Mouse (Mus musculus) forebrain, postnatal 0 days (tissue): ENCODE measurements at regions not wholly inside any gene's neighbourhood (a gene's known extent, or its start where the extent isn't known, plus 50 kb on each side); places are given as distances from the start of the nearest gene placed in this dataset.

Experiments used
- ATAC-seq: fragments of 200-750 bp; cut with Nextera tagmentation; 2 replicates; pipeline ENCODE4 v1.8.0; 2017; ENCODE audit warnings: mild to moderate bottlenecking, moderate library complexity
- DNase-seq: peaks from one replicate; pipeline ENCODE4 v3.0.0-alpha.2; 2015
- H3K27ac ChIP-seq: fragments of 300-500 bp; sonication (generic); 2 replicates; pipeline ENCODE4 v1.5.1; 2014; ENCODE audit warnings: low read depth, mild to moderate bottlenecking, antibody characterized with exemption, low read length, moderate library complexity, mixed read lengths
- H3K27me3 ChIP-seq: fragments of 300-500 bp; sonication (generic); 2 replicates; pipeline ENCODE4 v1.6.1; 2014; ENCODE audit warnings: mild to moderate bottlenecking, low read length, mixed read lengths; ENCODE audit not compliant: insufficient read depth
- H3K36me3 ChIP-seq: fragments of 300-500 bp; sonication (generic); 2 replicates; pipeline ENCODE4 v1.6.1; 2014; ENCODE audit warnings: mild to moderate bottlenecking, moderate library complexity; ENCODE audit not compliant: insufficient read depth
- H3K4me1 ChIP-seq: fragments of 300-500 bp; sonication (generic); 2 replicates; pipeline ENCODE4 v1.6.1; 2014; ENCODE audit warnings: antibody characterized with exemption; ENCODE audit not compliant: insufficient read depth
- H3K4me2 ChIP-seq: fragments of 300-500 bp; sonication (generic); 2 replicates; pipeline ENCODE4 v1.6.1; 2014; ENCODE audit warnings: low read depth, mild to moderate bottlenecking, moderate library complexity
- H3K4me3 ChIP-seq: fragments of 300-500 bp; sonication (generic); 2 replicates; pipeline ENCODE4 v1.5.1; 2014; ENCODE audit warnings: low read depth, low read length, mixed read lengths
- H3K9ac ChIP-seq: fragments of 300-500 bp; sonication (generic); 2 replicates; pipeline ENCODE4 v1.6.1; 2014; ENCODE audit warnings: mild to moderate bottlenecking
- H3K9me3 ChIP-seq: fragments of 300-500 bp; sonication (generic); 2 replicates; pipeline ENCODE4 v1.6.1; 2016; ENCODE audit warnings: low read length
- CTCF ChIP-seq: sonication (generic); IDR thresholded peaks from 2 replicates; pipeline ENCODE4 v1.5.1; 2016; ENCODE audit warnings: antibody characterized with exemption, control low read depth, low read depth
- WGBS: fragments of 180-500 bp; shearing (Covaris S2); extraction: QIAGEN DNeasy Blood & Tissue Kit; methylation state at CpG from one replicate; pipeline ENCODE4 v1.1.7; 2014; 5-methylcytosine and 5-hydroxymethylcytosine counted together

DNA sequence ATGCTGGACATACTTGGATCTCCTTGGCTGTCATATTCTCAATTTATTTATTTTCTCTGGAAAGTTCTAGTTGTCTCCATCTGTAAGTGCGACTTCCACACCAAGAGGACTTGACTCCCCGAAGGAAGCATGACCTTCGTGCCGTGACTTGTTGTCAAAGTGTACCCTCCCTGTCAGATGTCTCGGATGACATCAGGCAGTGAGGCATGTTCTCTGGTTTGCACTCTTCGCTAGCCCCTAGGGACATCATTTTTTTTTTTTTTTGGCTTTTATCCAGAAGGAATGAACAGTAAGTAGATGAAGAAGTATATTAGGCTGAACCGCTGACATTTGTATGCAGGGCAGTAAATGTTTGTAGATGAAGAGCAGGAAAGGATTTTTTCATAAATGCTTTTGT lies 145.2 kb upstream of the Mki67 start:
- no peak overlapping the region for H3K9ac ChIP-seq
- no peak overlapping the region for H3K4me3 ChIP-seq
- H3K4me1 ChIP-seq, result no peaks in the 10 kb centered on the region
- ATAC-seq (no peak), DNase-seq (no peak)
- no peak overlapping the region for H3K27ac ChIP-seq
- no peaks in the 10 kb centered on the region for H3K36me3 ChIP-seq
- H3K4me2 ChIP-seq, result no peak overlapping the region
- no peak for TF ChIP-seq CTCF
- no peaks in the 10 kb centered on the region; the same call in 1 of the 2 replicates for H3K27me3 ChIP-seq
- WGBS, result 78% methylated on average over 7 of the region's 7 CpGs
- no peaks in the 10 kb centered on the region for H3K9me3 ChIP-seq

DNA sequence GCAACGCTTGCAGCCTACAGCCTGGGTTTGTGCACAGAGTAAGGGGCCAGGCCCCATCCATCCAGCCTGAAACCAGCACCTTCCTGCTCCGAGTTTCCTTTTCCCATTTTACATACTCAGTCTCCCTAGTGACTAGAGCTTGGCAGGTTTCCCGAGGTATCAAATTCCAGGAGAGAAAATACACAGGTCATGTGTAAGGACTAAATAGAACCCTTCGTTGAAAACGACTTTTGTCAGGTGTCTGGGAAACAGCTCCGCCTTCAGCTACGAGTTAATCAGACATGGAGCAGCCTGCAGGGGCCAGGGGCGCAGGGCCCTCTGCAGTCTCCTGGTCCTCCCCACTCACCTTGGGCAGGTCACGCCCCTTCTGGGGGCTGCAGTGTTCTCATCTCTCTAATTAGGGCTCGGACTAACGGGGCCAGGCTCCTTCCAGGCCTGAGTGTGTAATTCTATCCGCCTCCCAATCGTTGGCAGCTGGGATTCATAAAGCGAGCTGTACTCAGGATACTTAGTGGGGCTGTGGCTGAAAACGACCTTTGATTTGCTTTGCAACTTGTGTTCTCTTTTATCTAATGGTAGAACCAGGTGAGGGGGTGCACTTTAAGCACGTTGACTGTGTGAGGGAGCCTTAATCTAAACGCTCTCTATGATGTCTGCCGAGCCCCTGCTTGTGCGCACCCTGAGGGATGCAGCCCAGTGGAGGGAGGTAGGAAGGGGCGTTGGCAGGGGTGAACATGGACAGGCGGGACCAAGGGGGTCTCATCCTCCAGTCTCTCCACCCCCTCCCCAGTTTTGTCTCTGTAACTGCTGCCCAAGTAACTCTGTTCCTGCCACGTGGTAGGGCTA lies 147.6 kb upstream of the Mki67 start:
- ATAC-seq (no peak), DNase-seq (no peak)
- TF ChIP-seq CTCF, result no peak
- no peak overlapping the region for H3K27ac ChIP-seq
- WGBS, result 41% methylated on average over 22 of the region's 22 CpGs
- H3K36me3 ChIP-seq, result no peaks in the 10 kb centered on the region
- H3K4me1 ChIP-seq, result no peaks in the 10 kb centered on the region
- H3K4me3 ChIP-seq, result no peak overlapping the region
- H3K27me3 ChIP-seq, result no peaks in the 10 kb centered on the region; the same call in 1 of the 2 replicates
- H3K9me3 ChIP-seq, result no peaks in the 10 kb centered on the region
- no peak overlapping the region for H3K4me2 ChIP-seq
- H3K9ac ChIP-seq, result no peak overlapping the region

DNA sequence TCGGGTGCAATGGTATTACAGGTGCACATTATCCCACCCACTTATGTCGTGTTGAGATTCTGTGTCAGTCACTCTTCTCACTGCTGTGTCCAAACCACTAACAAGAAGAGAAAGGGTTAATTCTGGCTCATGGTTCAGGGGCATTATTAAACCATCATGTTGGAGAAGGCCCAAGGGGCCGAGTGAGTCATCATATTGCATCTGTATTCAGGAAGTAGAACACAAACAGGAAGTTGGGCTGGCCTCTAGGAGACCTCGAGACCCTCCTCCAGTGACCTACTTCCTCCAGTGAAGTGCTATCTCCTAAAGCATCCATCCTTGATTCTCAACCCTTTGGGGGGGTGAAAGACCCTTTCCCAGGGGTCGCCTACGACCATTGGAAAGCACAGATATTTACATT lies 154.8 kb upstream of the Mki67 start:
- Histone ChIP-seq H3K4me3 (no peak overlapping the region), H3K27me3 (no peaks in the 10 kb centered on the region; the same call in 1 of the 2 replicates), H3K9ac (no peak overlapping the region), H3K4me1 (no peaks in the 10 kb centered on the region), H3K27ac (no peak overlapping the region), H3K4me2 (no peak overlapping the region), H3K9me3 (no peaks in the 10 kb centered on the region), H3K36me3 (no peaks in the 10 kb centered on the region)
- no peak for TF ChIP-seq CTCF
- 80% methylated on average over 6 of the region's 6 CpGs for WGBS
- DNase-seq, result no peak
- ATAC-seq, result no peak

DNA sequence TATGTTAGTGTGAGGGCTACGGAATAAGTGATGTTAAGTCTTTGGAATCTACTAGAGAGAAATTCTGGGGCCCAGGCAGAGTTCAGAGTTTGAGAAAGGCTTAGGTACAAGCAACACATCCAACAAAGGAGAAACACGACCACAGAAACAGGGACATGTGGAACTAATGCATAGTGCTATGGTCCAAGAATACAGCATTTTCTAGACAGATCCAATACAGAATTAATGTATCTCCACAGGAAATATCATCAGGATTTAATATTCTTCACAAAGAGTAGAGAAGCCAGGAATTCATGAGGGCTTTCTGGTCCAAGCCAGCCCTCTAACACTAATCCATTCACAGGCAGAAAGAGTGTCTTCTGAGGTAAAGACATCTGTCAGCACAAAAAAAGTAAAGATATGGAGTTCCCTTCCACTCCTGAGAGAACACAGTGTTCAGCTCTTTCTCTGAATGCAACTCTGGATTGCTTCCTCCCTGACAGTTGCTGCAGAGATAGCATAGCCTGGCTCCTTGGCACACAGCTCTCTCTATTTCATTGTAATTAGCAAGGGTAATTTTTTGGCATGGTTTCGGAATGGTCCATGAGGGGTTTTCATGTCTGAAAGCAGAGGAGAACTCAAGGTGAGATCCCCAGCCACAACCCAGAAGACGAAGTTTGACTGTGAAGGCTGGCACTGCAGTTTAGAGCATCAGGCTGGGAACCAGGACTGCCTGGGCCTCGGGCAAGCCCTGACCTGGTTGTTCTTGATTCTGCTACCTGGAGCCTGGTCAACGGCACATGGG lies 161.1 kb upstream of the Mki67 start:
- no peaks in the 10 kb centered on the region for H3K4me1 ChIP-seq
- H3K36me3 ChIP-seq, result no peaks in the 10 kb centered on the region
- no peak overlapping the region for H3K4me3 ChIP-seq
- H3K9ac ChIP-seq, result no peak overlapping the region
- 69% methylated on average over 6 of the region's 6 CpGs for WGBS
- ATAC-seq (no peak; the same call in 1 of the 2 replicates), DNase-seq (peak; percentile 10)
- TF ChIP-seq CTCF, result no peak
- no peaks in the 10 kb centered on the region for H3K27me3 ChIP-seq
- H3K4me2 ChIP-seq, result no peak overlapping the region
- H3K27ac ChIP-seq, result no peak overlapping the region
- H3K9me3 ChIP-seq, result no peaks in the 10 kb centered on the region

DNA sequence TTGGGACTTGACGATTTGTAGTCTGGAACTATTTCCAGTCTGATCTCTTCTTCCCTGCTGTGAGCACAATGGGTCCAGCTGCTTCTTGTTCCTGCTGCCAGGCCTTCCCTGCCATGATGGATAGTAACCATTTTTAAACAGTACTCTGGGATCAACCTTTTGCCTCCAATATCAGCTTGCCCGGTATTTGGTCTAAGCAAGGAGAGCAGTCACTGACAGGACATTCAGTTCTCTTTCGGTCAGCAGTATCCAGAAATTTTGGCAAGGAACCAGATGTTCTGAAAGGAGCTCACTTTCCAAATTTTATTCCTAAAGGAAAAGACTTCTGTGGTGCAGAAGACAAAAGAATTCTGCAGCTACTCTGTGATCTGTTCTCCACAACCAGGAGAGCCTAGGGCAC lies 162.6 kb upstream of the Mki67 start:
- DNase-seq, result no peak
- Histone ChIP-seq H3K9ac (no peak overlapping the region), H3K4me3 (no peak overlapping the region), H3K27ac (no peak overlapping the region), H3K4me2 (no peak overlapping the region), H3K9me3 (no peaks in the 10 kb centered on the region), H3K27me3 (no peaks in the 10 kb centered on the region), H3K4me1 (no peaks in the 10 kb centered on the region), H3K36me3 (no peaks in the 10 kb centered on the region)
- no peak for TF ChIP-seq CTCF
- no peak for ATAC-seq
- WGBS, result 61% methylated on average over 3 of the region's 3 CpGs

DNA sequence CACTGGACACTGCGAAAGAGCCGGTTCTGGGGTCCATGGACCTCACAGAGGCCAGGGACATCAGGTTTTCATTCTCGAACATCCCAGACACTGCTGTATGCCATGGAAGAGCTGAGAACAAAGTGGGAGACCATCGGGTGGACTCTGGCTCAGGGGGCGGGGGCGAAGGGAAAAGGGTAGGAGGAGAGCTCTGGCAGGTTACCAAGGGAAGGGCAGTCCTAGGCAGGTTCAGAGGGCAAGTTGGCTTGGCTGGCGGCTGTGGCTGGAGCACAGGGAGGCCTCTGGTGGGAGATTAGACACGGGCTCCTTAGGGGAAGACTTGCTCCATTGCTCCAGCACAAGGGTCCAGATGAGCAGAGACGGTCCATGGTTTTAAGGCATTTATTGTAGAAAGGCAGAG lies 164.3 kb upstream of the Mki67 start:
- Histone ChIP-seq H3K27me3 (no peaks in the 10 kb centered on the region), H3K4me2 (no peak overlapping the region), H3K27ac (no peak overlapping the region), H3K4me1 (no peaks in the 10 kb centered on the region), H3K9ac (no peak overlapping the region), H3K9me3 (no peaks in the 10 kb centered on the region), H3K36me3 (no peaks in the 10 kb centered on the region), H3K4me3 (no peak overlapping the region)
- DNase-seq (no peak), ATAC-seq (no peak)
- WGBS, result 94% methylated on average over 9 of the region's 9 CpGs
- TF ChIP-seq CTCF, result no peak

DNA sequence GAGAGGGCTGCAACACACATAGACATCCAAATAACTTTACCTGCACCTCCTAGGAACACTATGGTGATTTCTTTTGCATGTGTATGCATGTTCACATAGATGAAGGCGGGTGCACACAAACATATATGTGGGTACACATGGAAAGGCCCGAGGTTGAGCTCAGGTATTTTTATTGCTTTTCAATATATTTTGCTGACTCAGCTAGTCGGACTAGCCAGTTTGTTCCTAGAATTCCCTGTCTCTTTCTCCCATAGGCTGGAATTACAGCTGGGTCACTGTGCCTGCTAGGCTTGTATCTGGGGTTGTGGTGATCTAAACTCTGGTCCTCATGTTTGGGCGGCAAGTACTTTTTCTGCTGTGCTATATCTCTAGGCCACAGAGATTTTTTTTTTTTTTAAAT lies 166.1 kb upstream of the Mki67 start:
- H3K9me3 ChIP-seq, result no peaks in the 10 kb centered on the region
- no peak for DNase-seq
- no peak overlapping the region for H3K27ac ChIP-seq
- no peak overlapping the region for H3K9ac ChIP-seq
- no peak for ATAC-seq
- H3K4me3 ChIP-seq, result no peak overlapping the region
- H3K27me3 ChIP-seq, result no peaks in the 10 kb centered on the region
- H3K4me2 ChIP-seq, result no peak overlapping the region
- H3K36me3 ChIP-seq, result no peaks in the 10 kb centered on the region
- TF ChIP-seq CTCF, result no peak
- 96% methylated on average over 4 of the region's 4 CpGs for WGBS
- no peaks in the 10 kb centered on the region for H3K4me1 ChIP-seq
